Mouse (Mus musculus) bone marrow macrophage, adult 2 months (primary cell): ENCODE results near the gene Ank3.

Experiments
- CTCF ChIP-seq: IDR thresholded peaks from 2 replicates; pipeline ENCODE4 v1.5.1; 2012; ENCODE audit warnings: low read depth, mild to moderate bottlenecking, low read length, moderate library complexity
- POLR2A ChIP-seq: IDR thresholded peaks from 2 replicates; pipeline ENCODE4 v1.6.1; 2012; ENCODE audit warnings: mild to moderate bottlenecking, low read depth, low read length, borderline replicate concordance

DNA sequence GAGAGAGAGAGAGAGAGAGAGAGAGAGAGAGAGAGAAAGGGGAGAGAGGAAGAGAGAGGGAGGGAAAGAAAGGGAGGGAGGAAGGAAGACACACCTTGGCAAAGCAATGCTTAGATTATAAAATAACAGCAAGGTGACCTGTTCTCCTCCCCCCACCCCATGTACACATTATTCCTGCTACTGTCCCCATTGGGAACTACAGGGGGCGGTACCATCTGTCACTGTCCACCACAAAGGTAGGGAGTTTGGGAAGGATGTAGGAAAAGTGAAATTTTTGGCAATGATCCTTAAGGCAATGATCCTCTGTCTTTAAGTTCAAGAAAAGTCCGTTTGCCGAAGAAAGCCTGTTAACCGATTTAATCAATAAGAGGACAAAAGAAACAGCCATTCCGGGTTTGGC, 186.0 kb downstream of the Ank3 start:
- TF ChIP-seq CTCF: no peak
- TF ChIP-seq POLR2A: no peak
